Mouse (Mus musculus) forebrain, embryonic 11.5 days (tissue): ENCODE measurements at regions not wholly inside any gene's neighbourhood (a gene's known extent, or its start where the extent isn't known, plus 50 kb on each side); places are given as distances from the start of the nearest gene placed in this dataset.

ENCODE experiments used
- ATAC-seq: fragments of 200-750 bp; cut with Nextera tagmentation; replicated peaks from 2 replicates; pipeline ENCODE4 v1.8.0; 2017; ENCODE audit warnings: moderate TSS enrichment; ENCODE audit not compliant: low FRiP score
- DNase-seq: peaks from one replicate; pipeline ENCODE4 v3.0.0-alpha.2; 2017; ENCODE audit warnings: low spot score
- H3K27ac ChIP-seq: fragments of 300-500 bp; sonication (generic); 2 replicates; pipeline ENCODE4 v1.5.1; 2014; ENCODE audit warnings: low read depth, low read length
- H3K27me3 ChIP-seq: fragments of 300-500 bp; sonication (generic); 2 replicates; pipeline ENCODE4 v1.6.1; 2014; ENCODE audit warnings: mild to moderate bottlenecking, low read length, mixed read lengths; ENCODE audit not compliant: control insufficient read depth, insufficient read depth
- H3K36me3 ChIP-seq: fragments of 300-500 bp; sonication (generic); 2 replicates; pipeline ENCODE4 v1.6.1; 2014; ENCODE audit warnings: mild to moderate bottlenecking, low read length, moderate library complexity, mixed read lengths; ENCODE audit not compliant: control insufficient read depth, insufficient read depth
- H3K4me1 ChIP-seq: fragments of 300-500 bp; sonication (generic); replicated peaks from 2 replicates; pipeline ENCODE4 v1.6.1; 2014; ENCODE audit warnings: low read length, mixed read lengths; ENCODE audit not compliant: control insufficient read depth, insufficient read depth
- H3K4me2 ChIP-seq: fragments of 300-500 bp; sonication (generic); 2 replicates; pipeline ENCODE4 v1.6.1; 2014; ENCODE audit warnings: low read depth, mild to moderate bottlenecking, low read length, moderate library complexity, mixed read lengths; ENCODE audit not compliant: severe bottlenecking
- H3K4me3 ChIP-seq: fragments of 300-500 bp; sonication (generic); 2 replicates; pipeline ENCODE4 v1.5.1; 2014; ENCODE audit warnings: low read depth, low read length
- H3K9ac ChIP-seq: fragments of 300-500 bp; sonication (generic); 2 replicates; pipeline ENCODE4 v1.6.1; 2014; ENCODE audit warnings: low read length
- H3K9me3 ChIP-seq: fragments of 300-500 bp; sonication (generic); 2 replicates; pipeline ENCODE4 v1.6.1; 2016; ENCODE audit warnings: low read length, mixed read lengths; ENCODE audit not compliant: control insufficient read depth
- WGBS: fragments of 180-500 bp; shearing (Covaris S2); extraction: QIAGEN DNeasy Blood & Tissue Kit; methylation state at CpG from one replicate; pipeline ENCODE4 v1.1.7; 2014; 5-methylcytosine and 5-hydroxymethylcytosine counted together

GRCm38 (mm10) chr12:12715956-12716669, 225.6 kb downstream of the Mycn start:
- no peaks in the 10 kb centered on the region for H3K9me3 ChIP-seq
- DNase-seq (no peak), ATAC-seq (no peak)
- no peak overlapping the region for H3K4me2 ChIP-seq
- H3K27me3 ChIP-seq = peaks cover 2% of the 10 kb centered on the region; the same call in 1 of the 2 replicates
- H3K36me3 ChIP-seq = no peaks in the 10 kb centered on the region
- no peak overlapping the region for H3K4me3 ChIP-seq
- WGBS = 86% methylated on average over 7 of the region's 7 CpGs
- H3K9ac ChIP-seq = no peak overlapping the region
- peaks cover 7% of the 10 kb centered on the region; the same call in 1 of the 2 replicates for H3K4me1 ChIP-seq
- no peak overlapping the region for H3K27ac ChIP-seq

DNA sequence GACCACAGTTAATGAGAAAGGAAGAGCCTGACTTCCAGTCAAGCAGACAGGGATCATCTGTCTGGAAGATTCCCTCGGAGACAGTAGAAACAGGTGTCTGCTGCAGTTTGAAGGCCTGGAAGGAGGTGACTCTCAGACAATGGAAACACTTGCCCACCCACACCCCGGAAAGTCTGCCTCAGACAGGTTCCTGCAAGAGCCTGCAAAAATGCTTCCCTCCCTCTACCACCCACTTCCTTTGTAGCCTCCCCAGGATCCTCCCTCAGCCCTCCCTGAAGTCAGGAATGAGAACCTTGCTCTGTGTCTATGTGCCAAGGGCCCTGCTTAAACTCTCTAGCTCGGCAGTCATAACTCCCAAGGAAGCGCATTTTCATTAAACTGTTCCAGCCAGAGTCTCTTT, 226.2 kb downstream of the Mycn start:
- Histone ChIP-seq H3K4me1 (peaks cover 7% of the 10 kb centered on the region), H3K9ac (no peak overlapping the region), H3K27ac (no peak overlapping the region), H3K9me3 (no peaks in the 10 kb centered on the region), H3K4me3 (no peak overlapping the region), H3K36me3 (no peaks in the 10 kb centered on the region), H3K27me3 (no peaks in the 10 kb centered on the region), H3K4me2 (no peak overlapping the region)
- DNase-seq (no peak), ATAC-seq (no peak)
- WGBS = 77% methylated on average over 4 of the region's 4 CpGs

DNA sequence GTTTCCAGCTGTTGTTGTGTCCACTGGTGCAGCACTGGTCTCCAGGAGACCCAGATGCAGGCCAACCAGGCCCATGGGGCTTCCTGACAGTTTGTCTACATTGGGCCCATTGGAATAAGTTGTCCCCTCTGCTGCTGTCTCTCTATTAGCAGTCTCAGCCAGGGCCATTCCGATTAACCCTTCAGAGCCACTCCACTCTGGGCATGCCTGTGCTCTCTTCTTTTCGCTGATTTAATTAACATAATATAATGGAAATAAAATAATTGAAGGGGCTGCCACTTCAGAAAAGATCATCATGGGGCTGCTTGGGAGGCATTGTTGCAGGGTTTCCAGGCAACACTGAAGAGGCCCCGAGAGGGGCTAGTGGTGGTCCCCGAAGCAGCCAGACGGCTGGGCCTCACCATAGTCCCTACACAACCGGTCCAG, 231.5 kb downstream of the Mycn start:
- H3K27me3 ChIP-seq = no peaks in the 10 kb centered on the region
- H3K27ac ChIP-seq = peak overlapping the region; percentile 28
- no peak overlapping the region for H3K9ac ChIP-seq
- H3K4me3 ChIP-seq = no peak overlapping the region
- DNase-seq (peak; percentile 76), ATAC-seq (peak; percentile 88)
- H3K9me3 ChIP-seq = peaks cover 3% of the 10 kb centered on the region; the same call in 1 of the 2 replicates
- H3K4me1 ChIP-seq = peaks cover 21% of the 10 kb centered on the region
- no peak overlapping the region for H3K4me2 ChIP-seq
- 23% methylated on average over 6 of the region's 6 CpGs for WGBS
- H3K36me3 ChIP-seq = no peaks in the 10 kb centered on the region

- Histone ChIP-seq H3K36me3 (no peaks in the 10 kb centered on the region), H3K4me2 (peak overlapping the region; percentile 20; the same call in 1 of the 2 replicates), H3K4me1 (peaks cover 21% of the 10 kb centered on the region), H3K4me3 (no peak overlapping the region), H3K9me3 (peaks cover 3% of the 10 kb centered on the region; the same call in 1 of the 2 replicates), H3K9ac (peak overlapping the region; percentile 35; the same call in 1 of the 2 replicates), H3K27me3 (no peaks in the 10 kb centered on the region), H3K27ac (peak overlapping the region; percentile 63)
- 3% methylated on average over 14 of the region's 14 CpGs for WGBS
- peak; percentile 65 for DNase-seq
- ATAC-seq = peak; percentile 57
Observed at GRCm38 (mm10) chr12:12708954-12709523, 232.7 kb downstream of the Mycn start.

GRCm38 (mm10) chr12:12706326-12706920, 235.3 kb downstream of the Mycn start:
- Histone ChIP-seq H3K4me1 (peaks cover 21% of the 10 kb centered on the region), H3K4me3 (no peak overlapping the region), H3K27me3 (no peaks in the 10 kb centered on the region), H3K4me2 (no peak overlapping the region), H3K9me3 (peaks cover 3% of the 10 kb centered on the region; the same call in 1 of the 2 replicates), H3K36me3 (no peaks in the 10 kb centered on the region), H3K27ac (no peak overlapping the region), H3K9ac (no peak overlapping the region)
- ATAC-seq = no peak
- DNase-seq = no peak
- WGBS = 87% methylated on average over 14 of the region's 14 CpGs

DNA sequence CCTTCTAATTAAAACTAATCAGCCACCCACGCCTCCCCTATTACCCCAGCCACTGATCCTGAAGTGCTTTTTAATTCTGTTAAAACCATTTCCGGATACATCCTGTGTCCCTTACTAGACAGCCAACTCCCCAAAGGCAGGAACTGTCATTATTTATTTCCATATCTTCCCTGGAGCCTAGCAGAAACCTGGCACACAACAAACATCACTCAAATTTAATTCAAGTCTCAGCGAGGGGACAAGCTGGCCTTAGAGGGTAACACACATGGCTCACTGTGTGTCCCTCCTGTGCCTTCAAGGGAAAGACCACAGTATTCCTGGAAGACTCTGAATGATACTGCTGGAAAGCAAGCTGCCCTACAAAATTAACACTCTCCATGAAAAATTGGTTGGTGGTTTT, 240.0 kb downstream of the Mycn start:
- Histone ChIP-seq H3K9ac (no peak overlapping the region), H3K27me3 (no peaks in the 10 kb centered on the region), H3K9me3 (no peaks in the 10 kb centered on the region), H3K4me2 (no peak overlapping the region), H3K36me3 (no peaks in the 10 kb centered on the region), H3K4me3 (no peak overlapping the region), H3K27ac (no peak overlapping the region), H3K4me1 (no peaks in the 10 kb centered on the region)
- no peak for DNase-seq
- WGBS = 67% methylated on average over 3 of the region's 3 CpGs
- no peak for ATAC-seq

- no peak for ATAC-seq
- DNase-seq = no peak
- no peaks in the 10 kb centered on the region for H3K9me3 ChIP-seq
- no peak overlapping the region for H3K4me2 ChIP-seq
- H3K4me3 ChIP-seq = no peak overlapping the region
- no peaks in the 10 kb centered on the region for H3K4me1 ChIP-seq
- H3K36me3 ChIP-seq = no peaks in the 10 kb centered on the region
- no peaks in the 10 kb centered on the region for H3K27me3 ChIP-seq
- H3K27ac ChIP-seq = no peak overlapping the region
- 84% methylated on average over 7 of the region's 7 CpGs for WGBS
- no peak overlapping the region for H3K9ac ChIP-seq
Observed at GRCm38 (mm10) chr12:12701060-12701667, 240.6 kb downstream of the Mycn start.

- H3K4me2 ChIP-seq = peak overlapping the region; percentile 32; the same call in 1 of the 2 replicates
- H3K4me1 ChIP-seq = peaks cover 12% of the 10 kb centered on the region
- 6% methylated on average over 29 of the region's 29 CpGs for WGBS
- no peaks in the 10 kb centered on the region for H3K36me3 ChIP-seq
- no peak overlapping the region for H3K4me3 ChIP-seq
- H3K27ac ChIP-seq = no peak overlapping the region
- H3K9me3 ChIP-seq = no peaks in the 10 kb centered on the region
- ATAC-seq (peak; percentile 76), DNase-seq (peak; percentile 64)
- peak overlapping the region; percentile 33 for H3K9ac ChIP-seq
- no peaks in the 10 kb centered on the region for H3K27me3 ChIP-seq
Observed at GRCm38 (mm10) chr12:12693838-12694777, 247.6 kb downstream of the Mycn start.
